Mouse (Mus musculus) embryonic facial prominence, embryonic 15.5 days (tissue): ENCODE measurements at regions not wholly inside any gene's neighbourhood (a gene's known extent, or its start where the extent isn't known, plus 50 kb on each side); places are given as distances from the start of the nearest gene placed in this dataset.
A peak's percentile ranks its signal among the peaks of the same experiment; 100 is the strongest.

Source experiments
- ATAC-seq: fragments of 200-750 bp; cut with Nextera tagmentation; 2 replicates; pipeline ENCODE4 v1.8.0; 2017; ENCODE audit warnings: low read depth, moderate TSS enrichment; ENCODE audit not compliant: insufficient number of reproducible peaks, low FRiP score, low TSS enrichment
- H3K27ac ChIP-seq: fragments of 300-500 bp; sonication (generic); replicated peaks from 2 replicates; pipeline ENCODE4 v1.5.1; 2015; ENCODE audit warnings: mild to moderate bottlenecking, inconsistent platforms
- H3K27me3 ChIP-seq: fragments of 300-500 bp; sonication (generic); 2 replicates; pipeline ENCODE4 v1.6.1; 2015; ENCODE audit warnings: inconsistent platforms
- H3K36me3 ChIP-seq: fragments of 300-500 bp; sonication (generic); 2 replicates; pipeline ENCODE4 v1.6.1; 2015; ENCODE audit warnings: mild to moderate bottlenecking, inconsistent platforms
- H3K4me1 ChIP-seq: fragments of 300-500 bp; sonication (generic); 2 replicates; pipeline ENCODE4 v1.6.1; 2015; ENCODE audit warnings: inconsistent platforms
- H3K4me2 ChIP-seq: fragments of 300-500 bp; sonication (generic); replicated peaks from 2 replicates; pipeline ENCODE4 v1.6.1; 2015; ENCODE audit warnings: mild to moderate bottlenecking, inconsistent platforms
- H3K4me3 ChIP-seq: fragments of 300-500 bp; sonication (generic); replicated peaks from 2 replicates; pipeline ENCODE4 v1.5.1; 2015; ENCODE audit warnings: mild to moderate bottlenecking, inconsistent platforms
- H3K9ac ChIP-seq: fragments of 300-500 bp; sonication (generic); 2 replicates; pipeline ENCODE4 v1.6.1; 2015; ENCODE audit warnings: inconsistent platforms
- H3K9me3 ChIP-seq: fragments of 300-500 bp; sonication (generic); replicated peaks from 2 replicates; pipeline ENCODE4 v1.6.1; 2016; ENCODE audit warnings: inconsistent platforms
- WGBS: fragments of 180-500 bp; shearing (Covaris S2); methylation state at CpG from one replicate; pipeline ENCODE4 v1.1.7; 2015; 5-methylcytosine and 5-hydroxymethylcytosine counted together

DNA sequence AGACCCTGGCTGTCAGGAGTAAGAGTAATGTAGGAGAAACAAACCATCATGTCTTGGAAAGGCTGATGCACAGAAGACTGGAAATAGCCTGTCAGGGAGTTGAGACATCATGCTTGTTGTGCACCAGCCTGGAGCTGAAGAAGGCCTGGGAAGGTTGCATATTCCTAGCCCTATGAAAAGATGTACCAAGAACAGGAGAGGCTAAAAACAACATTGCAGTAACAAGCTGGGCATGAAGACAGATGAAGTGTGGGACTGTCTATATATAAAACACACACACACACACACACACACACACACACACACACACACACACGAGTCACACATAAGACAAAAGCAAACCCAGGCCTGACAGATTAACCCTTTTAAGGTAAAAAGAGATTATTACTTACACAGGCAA lies 185.1 kb upstream of the Tmem72 start:
- no peaks in the 10 kb centered on the region for H3K4me1 ChIP-seq
- no peak overlapping the region for H3K4me2 ChIP-seq
- no peak overlapping the region for H3K27ac ChIP-seq
- H3K36me3 ChIP-seq, result no peaks in the 10 kb centered on the region
- 38% methylated on average over 1 of the region's 1 CpGs for WGBS
- no peaks in the 10 kb centered on the region for H3K9me3 ChIP-seq
- no peak overlapping the region for H3K4me3 ChIP-seq
- no peak for ATAC-seq
- H3K9ac ChIP-seq, result no peak overlapping the region
- no peaks in the 10 kb centered on the region for H3K27me3 ChIP-seq

- ATAC-seq, result no peak
- H3K9me3 ChIP-seq, result no peaks in the 10 kb centered on the region
- no peaks in the 10 kb centered on the region for H3K36me3 ChIP-seq
- no peak overlapping the region for H3K4me2 ChIP-seq
- H3K9ac ChIP-seq, result no peak overlapping the region
- no peak overlapping the region for H3K4me3 ChIP-seq
- H3K27ac ChIP-seq, result no peak overlapping the region
- no peaks in the 10 kb centered on the region for H3K4me1 ChIP-seq
- 69% methylated on average over 3 of the region's 3 CpGs for WGBS
- no peaks in the 10 kb centered on the region for H3K27me3 ChIP-seq
Observed at GRCm38 (mm10) chr6:116902371-116902770, 185.7 kb upstream of the Tmem72 start.

DNA sequence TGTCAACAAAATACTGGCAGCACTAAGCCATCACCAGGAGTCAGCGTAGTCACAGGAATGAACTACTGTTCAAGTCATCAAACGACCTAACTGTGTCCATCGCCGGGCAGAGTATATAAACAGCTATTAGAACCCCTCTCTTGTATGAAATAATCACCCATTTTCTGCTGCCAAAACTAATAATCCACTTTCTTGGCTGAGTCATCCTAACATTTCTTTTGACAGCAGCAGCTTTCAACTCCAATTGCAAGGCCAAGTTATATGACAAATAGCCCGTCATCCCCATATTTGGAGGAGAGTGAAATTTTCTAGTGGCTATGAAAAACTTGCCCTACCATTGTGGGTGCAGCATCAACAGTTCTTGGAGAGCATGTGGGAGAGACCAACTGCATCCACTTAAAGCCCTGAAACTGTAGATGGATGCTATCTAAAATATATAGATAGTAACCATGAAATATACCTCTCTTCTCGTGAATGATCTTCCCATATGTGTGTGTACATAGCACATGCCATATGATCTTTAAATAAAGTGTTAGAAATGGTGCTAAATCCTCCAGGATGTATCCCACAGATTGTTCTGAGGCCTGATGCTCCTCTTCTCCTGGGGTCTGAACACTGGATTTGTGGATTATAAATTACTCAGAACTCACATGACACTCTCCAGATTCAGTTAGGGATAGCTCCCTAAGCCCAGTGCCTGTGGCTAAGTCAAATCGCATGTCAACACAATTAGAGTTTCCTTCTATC lies 189.9 kb upstream of the Tmem72 start:
- 72% methylated on average over 7 of the region's 7 CpGs for WGBS
- H3K27me3 ChIP-seq, result no peaks in the 10 kb centered on the region
- H3K9me3 ChIP-seq, result no peaks in the 10 kb centered on the region
- H3K4me3 ChIP-seq, result no peak overlapping the region
- no peaks in the 10 kb centered on the region for H3K36me3 ChIP-seq
- H3K9ac ChIP-seq, result no peak overlapping the region
- H3K4me2 ChIP-seq, result no peak overlapping the region
- no peaks in the 10 kb centered on the region for H3K4me1 ChIP-seq
- no peak overlapping the region for H3K27ac ChIP-seq
- no peak for ATAC-seq

GRCm38 (mm10) chr6:116910607-116911006 lies 193.9 kb upstream of the Tmem72 start:
- no peak overlapping the region for H3K27ac ChIP-seq
- H3K4me1 ChIP-seq, result no peaks in the 10 kb centered on the region
- no peaks in the 10 kb centered on the region for H3K36me3 ChIP-seq
- no peak overlapping the region for H3K4me2 ChIP-seq
- no peaks in the 10 kb centered on the region for H3K27me3 ChIP-seq
- no peak for ATAC-seq
- 69% methylated on average over 7 of the region's 7 CpGs for WGBS
- H3K4me3 ChIP-seq, result no peak overlapping the region
- H3K9ac ChIP-seq, result no peak overlapping the region
- H3K9me3 ChIP-seq, result no peaks in the 10 kb centered on the region

GRCm38 (mm10) chr6:116912161-116912560 lies 195.4 kb upstream of the Tmem72 start:
- ATAC-seq, result no peak
- no peak overlapping the region for H3K4me2 ChIP-seq
- H3K4me3 ChIP-seq, result no peak overlapping the region
- no peaks in the 10 kb centered on the region for H3K27me3 ChIP-seq
- peaks cover 4% of the 10 kb centered on the region; the same call in 1 of the 2 replicates for H3K4me1 ChIP-seq
- WGBS, result 69% methylated on average over 3 of the region's 3 CpGs
- H3K9ac ChIP-seq, result no peak overlapping the region
- H3K9me3 ChIP-seq, result no peaks in the 10 kb centered on the region
- no peaks in the 10 kb centered on the region for H3K36me3 ChIP-seq
- no peak overlapping the region for H3K27ac ChIP-seq

GRCm38 (mm10) chr6:116914073-116914472 lies 197.4 kb upstream of the Tmem72 start:
- 62% methylated on average over 1 of the region's 1 CpGs for WGBS
- H3K4me2 ChIP-seq, result no peak overlapping the region
- H3K4me3 ChIP-seq, result no peak overlapping the region
- no peak overlapping the region for H3K27ac ChIP-seq
- H3K9ac ChIP-seq, result no peak overlapping the region
- no peaks in the 10 kb centered on the region for H3K9me3 ChIP-seq
- no peaks in the 10 kb centered on the region for H3K36me3 ChIP-seq
- H3K27me3 ChIP-seq, result no peaks in the 10 kb centered on the region
- peaks cover 6% of the 10 kb centered on the region; the same call in 1 of the 2 replicates for H3K4me1 ChIP-seq
- no peak for ATAC-seq

DNA sequence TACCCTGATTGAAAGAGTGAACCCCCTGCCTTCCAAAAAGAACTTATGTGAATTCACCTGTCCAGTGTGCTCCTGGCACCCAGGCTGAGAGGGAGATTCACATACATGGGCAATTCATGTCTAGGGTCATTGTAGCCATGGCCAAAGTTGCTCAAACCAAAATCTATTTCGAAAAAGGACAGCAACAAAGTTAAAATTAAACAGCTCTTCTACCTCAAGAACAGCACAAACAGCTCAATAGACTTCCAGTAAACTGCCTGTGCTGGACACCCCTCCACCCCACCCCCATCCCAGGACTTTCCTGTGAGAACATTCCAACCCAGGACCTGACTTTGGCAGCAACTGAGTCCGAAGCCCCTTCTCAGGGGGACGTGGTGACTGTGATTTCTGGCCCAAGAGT lies 218.3 kb upstream of the Tmem72 start:
- no peaks in the 10 kb centered on the region for H3K4me1 ChIP-seq
- no peaks in the 10 kb centered on the region for H3K9me3 ChIP-seq
- no peaks in the 10 kb centered on the region for H3K27me3 ChIP-seq
- WGBS, result 80% methylated on average over 3 of the region's 3 CpGs
- H3K4me3 ChIP-seq, result no peak overlapping the region
- ATAC-seq, result no peak
- H3K27ac ChIP-seq, result no peak overlapping the region
- H3K4me2 ChIP-seq, result no peak overlapping the region
- H3K36me3 ChIP-seq, result no peaks in the 10 kb centered on the region
- H3K9ac ChIP-seq, result no peak overlapping the region

GRCm38 (mm10) chr6:116941576-116941975 lies 224.9 kb upstream of the Tmem72 start:
- H3K36me3 ChIP-seq, result no peaks in the 10 kb centered on the region
- no peak overlapping the region for H3K4me2 ChIP-seq
- no peak overlapping the region for H3K9ac ChIP-seq
- 14% methylated on average over 9 of the region's 9 CpGs for WGBS
- H3K4me3 ChIP-seq, result no peak overlapping the region
- no peak for ATAC-seq
- H3K4me1 ChIP-seq, result peaks cover 24% of the 10 kb centered on the region
- no peak overlapping the region for H3K27ac ChIP-seq
- no peaks in the 10 kb centered on the region for H3K9me3 ChIP-seq
- H3K27me3 ChIP-seq, result no peaks in the 10 kb centered on the region

DNA sequence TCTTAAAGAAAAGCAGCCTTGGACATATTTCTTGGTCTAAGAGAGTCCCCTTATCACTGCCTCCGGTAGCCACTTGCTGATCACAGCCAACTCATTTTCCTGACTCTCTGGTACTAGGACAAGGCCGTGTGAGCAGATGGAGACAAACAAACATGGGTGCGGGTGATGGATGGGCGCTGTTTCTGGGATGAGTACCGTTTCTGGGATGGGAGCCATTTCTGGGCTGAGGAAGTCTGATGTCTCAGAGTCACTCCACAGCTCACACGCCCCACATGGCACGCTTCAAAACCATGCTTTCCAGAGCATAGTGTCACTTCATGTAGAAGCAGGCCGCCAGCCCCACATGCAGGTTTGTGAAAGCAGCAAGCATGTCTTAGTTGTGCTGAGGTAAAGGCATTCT lies 225.6 kb upstream of the Cxcl12 start:
- H3K27ac ChIP-seq, result no peak overlapping the region
- no peak overlapping the region for H3K9ac ChIP-seq
- H3K36me3 ChIP-seq, result no peaks in the 10 kb centered on the region
- no peak for ATAC-seq
- WGBS, result 89% methylated on average over 8 of the region's 8 CpGs
- H3K27me3 ChIP-seq, result no peaks in the 10 kb centered on the region
- peaks cover 32% of the 10 kb centered on the region for H3K4me1 ChIP-seq
- no peak overlapping the region for H3K4me2 ChIP-seq
- H3K4me3 ChIP-seq, result no peak overlapping the region
- H3K9me3 ChIP-seq, result no peaks in the 10 kb centered on the region

DNA sequence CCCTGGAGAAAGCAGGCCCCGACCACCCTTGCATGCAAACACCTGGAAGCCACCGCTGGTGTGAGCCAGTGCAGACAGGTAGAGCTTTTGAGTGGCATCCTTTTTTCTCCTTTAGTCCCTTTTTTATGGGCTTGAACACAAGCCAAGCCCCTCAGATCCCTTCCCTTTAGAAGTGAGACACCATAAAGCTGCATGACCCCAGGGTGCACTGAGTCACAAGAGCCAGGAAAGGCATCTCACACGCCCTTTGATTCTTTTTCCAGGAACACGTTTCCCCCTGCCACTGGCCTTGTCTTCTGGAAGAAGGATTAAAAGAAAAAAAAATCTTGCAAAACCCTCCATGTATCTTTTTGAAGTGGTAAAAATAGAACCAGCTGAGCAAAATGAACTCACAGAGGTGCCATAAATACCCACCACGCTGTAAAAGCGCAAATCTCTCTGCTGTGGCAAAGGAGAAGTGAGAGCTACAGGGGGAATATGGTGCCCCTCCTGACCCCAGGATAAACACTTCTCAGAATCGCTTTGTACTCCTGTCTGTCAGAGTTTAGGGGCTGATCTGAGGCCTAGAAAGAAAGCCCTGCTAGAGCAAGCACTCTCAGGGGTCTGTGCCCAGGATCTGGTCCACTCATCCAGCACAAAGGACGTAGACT lies 222.1 kb upstream of the Cxcl12 start:
- 39% methylated on average over 8 of the region's 8 CpGs for WGBS
- no peak overlapping the region for H3K27ac ChIP-seq

DNA sequence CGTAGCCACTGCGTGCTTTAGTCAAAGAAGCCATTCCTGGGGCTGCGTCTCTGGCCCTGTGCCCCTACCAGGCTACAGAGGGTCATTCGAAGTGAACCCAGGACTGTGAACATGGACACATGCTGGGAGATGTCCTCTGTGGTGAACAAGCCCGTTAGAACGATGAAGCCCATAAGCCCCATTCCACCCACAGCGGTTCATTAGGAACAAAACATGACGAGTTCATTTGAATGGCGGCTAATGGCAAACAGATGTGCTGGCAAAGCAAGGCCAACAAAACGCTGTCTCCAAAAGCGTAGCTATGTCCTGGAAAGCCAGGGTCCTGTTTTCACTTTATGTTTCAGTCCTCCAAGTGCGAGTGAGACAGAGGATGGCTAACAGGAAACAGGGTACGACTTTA lies 208.7 kb upstream of the Cxcl12 start:
- no peaks in the 10 kb centered on the region for H3K9me3 ChIP-seq
- no peaks in the 10 kb centered on the region for H3K36me3 ChIP-seq
- WGBS, result 27% methylated on average over 13 of the region's 13 CpGs
- H3K27ac ChIP-seq, result peak overlapping the region; percentile 85
- peaks cover 24% of the 10 kb centered on the region for H3K4me1 ChIP-seq
- peak; percentile 70; the same call in 1 of the 2 replicates for ATAC-seq
- H3K27me3 ChIP-seq, result no peaks in the 10 kb centered on the region
- H3K4me3 ChIP-seq, result no peak overlapping the region
- no peak overlapping the region for H3K9ac ChIP-seq
- peak overlapping the region; percentile 35 for H3K4me2 ChIP-seq

More for the DNA sequence above, 222.1 kb upstream of the Cxcl12 start:
- Histone ChIP-seq H3K27me3 (no peaks in the 10 kb centered on the region), H3K4me2 (no peak overlapping the region), H3K36me3 (no peaks in the 10 kb centered on the region), H3K4me3 (no peak overlapping the region), H3K4me1 (peaks cover 26% of the 10 kb centered on the region), H3K9me3 (no peaks in the 10 kb centered on the region), H3K9ac (no peak overlapping the region)
- no peak for ATAC-seq

GRCm38 (mm10) chr6:116960641-116961040 lies 207.7 kb upstream of the Cxcl12 start:
- no peak overlapping the region for H3K9ac ChIP-seq
- no peaks in the 10 kb centered on the region for H3K27me3 ChIP-seq
- no peak for ATAC-seq
- no peaks in the 10 kb centered on the region for H3K9me3 ChIP-seq
- WGBS, result 59% methylated on average over 3 of the region's 3 CpGs
- H3K27ac ChIP-seq, result peak overlapping the region; percentile 85; the same call in 1 of the 2 replicates
- H3K36me3 ChIP-seq, result no peaks in the 10 kb centered on the region
- H3K4me2 ChIP-seq, result no peak overlapping the region
- H3K4me3 ChIP-seq, result no peak overlapping the region
- peaks cover 24% of the 10 kb centered on the region for H3K4me1 ChIP-seq
